ENCODE assay signal across 9 mouse cellular contexts in genomic region chr11:94997596-94997995, GRCm38 (mm10). TPM values are rescaled to one million over a fixed set of nuclear protein-coding genes. Genes with fewer than 3 reads are reported as not detected.
DNase-seq lines count a peak whose midpoint lies in the region; ATAC-seq lines count a peak whose summit lies in the region.
"Had no signal": no experiment of that assay in that cellular context is flagged by ENCODE, and none has a peak within 500 bp of the region (broad histone marks: within the 10 kb centered on the region; RNA-seq: fewer than 3 reads in every experiment).

No protein-coding gene starts in this region.

- H3K9ac ChIP-seq in heart, embryonic 15.5 days = no peak overlapping the region

- no peak overlapping the region for H3K4me3 ChIP-seq in heart, embryonic 15.5 days

- H3K4me1 ChIP-seq in heart, embryonic 15.5 days (replicated peaks) = peaks cover 73% of the 10 kb centered on the region

- 46% methylated on average over 5 of the region's 5 CpGs for WGBS in heart, embryonic 15.5 days

- DNase-seq in heart, postnatal 10 days = no peak
- peak; percentile 43 for DNase-seq in CD4-positive, CD25-positive, alpha-beta regulatory T cell, adult 2 months (ENCODE audit: low read depth, low spot score)
- DNase-seq in lung, postnatal 10 days = peak; percentile 46
- DNase-seq in ovary, postnatal 10 days (ENCODE audit: low spot score) = no peak
- DNase-seq in left cerebral cortex, adult 8-10 months (ENCODE audit: low spot score in 2 of 2) = no peak
- DNase-seq in gastrocnemius, adult 8-10 months (ENCODE audit: low spot score in 2 of 2) = no peak

- H3K9me3 ChIP-seq in heart, embryonic 15.5 days (replicated peaks) = no peaks in the 10 kb centered on the region

- H3K27ac ChIP-seq in heart, embryonic 15.5 days = 0 out of 2 replicates have a peak overlapping the region, but pooled peaks have one; percentile 7

- H3K4me2 ChIP-seq in heart, embryonic 15.5 days = no peak overlapping the region

- ATAC-seq in heart, embryonic 15.5 days (replicated peaks; ENCODE audit: insufficient number of reproducible peaks, insufficient read depth, low FRiP score, low read depth) = no peak
- peak; percentile 58 for ATAC-seq in erythroblast, adult 5-6 weeks (replicated peaks; ENCODE audit: low FRiP score, poor library complexity, severe bottlenecking)
- ATAC-seq: Patski had no signal

- intact Hi-C loops in heart, postnatal 10 days (cut with DNase I) = no loop called here

- peaks cover 55% of the 10 kb centered on the region for H3K36me3 ChIP-seq in heart, embryonic 15.5 days

- no peaks in the 10 kb centered on the region for H3K27me3 ChIP-seq in heart, embryonic 15.5 days
- H3K27me3 ChIP-seq: Patski had no signal

RNA-seq across cellular contexts. Expression of gene Ppp1r9b, which starts 6.8 kb away (rescaled TPM):
- 5.0 and 6.6 TPM in 2 replicates for polyA plus RNA-seq in heart, embryonic 15.5 days (2015; fragmentation: Nextera tagmentation; extraction: Ambion mirVana)
- total RNA-seq in heart, postnatal 10 days (2021) = 10 to 100 TPM; 51.3 to 58.5 TPM
- total RNA-seq in erythroblast, adult 5-6 weeks (2015; ENCODE audit: low replicate concordance) = 21.9 and 30.7 TPM in 2 replicates
- total RNA-seq in erythroblast, adult 5-6 weeks (2017; ENCODE audit: low replicate concordance) = 41.1 and 45.2 TPM in 2 replicates
- total RNA-seq in left cerebral cortex, adult 8-10 months (2022) = 100 to 1,000 TPM; 708 to 774 (median 713) TPM
- 10 to 100 TPM; 15.8 to 23.9 (median 19.4) TPM for total RNA-seq in gastrocnemius, adult 8-10 months (2022)

RNA-seq across cellular contexts. Expression of gene Samd14, which starts 12.1 kb away (rescaled TPM):
- 8.0 and 13.2 TPM in 2 replicates for polyA plus RNA-seq in heart, embryonic 15.5 days (2015; fragmentation: Nextera tagmentation; extraction: Ambion mirVana)
- 1 to 10 TPM; 4.1 to 5.9 TPM for total RNA-seq in heart, postnatal 10 days (2021)
- 22.1 and 25.9 TPM in 2 replicates for total RNA-seq in erythroblast, adult 5-6 weeks (2015; ENCODE audit: low replicate concordance)
- total RNA-seq in erythroblast, adult 5-6 weeks (2017; ENCODE audit: low replicate concordance) = 32.0 and 47.1 TPM in 2 replicates
- total RNA-seq in left cerebral cortex, adult 8-10 months (2022) = 10 to 100 TPM; 24.4 to 28.9 (median 28.7) TPM
- total RNA-seq in gastrocnemius, adult 8-10 months (2022) = under 1 TPM; 0.24 to 0.62 (median 0.45) TPM

RNA-seq across cellular contexts. Expression of gene Sgca, which starts 21.5 kb away (rescaled TPM):
- polyA plus RNA-seq in heart, embryonic 15.5 days (2015; fragmentation: Nextera tagmentation; extraction: Ambion mirVana) = 22.1 and 24.7 TPM in 2 replicates
- 100 to 1,000 TPM; 123 to 128 TPM for total RNA-seq in heart, postnatal 10 days (2021)
- not detected in 2 replicates for total RNA-seq in erythroblast, adult 5-6 weeks (2015; ENCODE audit: low replicate concordance)
- not detected in 2 replicates for total RNA-seq in erythroblast, adult 5-6 weeks (2017; ENCODE audit: low replicate concordance)
- under 1 TPM in 3 of 4 experiments, not detected in 1; 0.23 to 0.48 (median 0.25) TPM for total RNA-seq in left cerebral cortex, adult 8-10 months (2022)
- total RNA-seq in gastrocnemius, adult 8-10 months (2022) = 100 to 1,000 TPM; 272 to 306 (median 288) TPM

RNA-seq across cellular contexts. Expression of gene Hils1, which starts 30.2 kb away (rescaled TPM):
- 0.15 and 0.22 TPM in 2 replicates for polyA plus RNA-seq in heart, embryonic 15.5 days (2015; fragmentation: Nextera tagmentation; extraction: Ambion mirVana)
- not detected for total RNA-seq in heart, postnatal 10 days (2021)
- not detected in 2 replicates for total RNA-seq in erythroblast, adult 5-6 weeks (2015; ENCODE audit: low replicate concordance)
- not detected in 2 replicates for total RNA-seq in erythroblast, adult 5-6 weeks (2017; ENCODE audit: low replicate concordance)
- not detected for total RNA-seq in left cerebral cortex, adult 8-10 months (2022)
- not detected for total RNA-seq in gastrocnemius, adult 8-10 months (2022)
- polyA plus RNA-seq: Patski had no signal

RNA-seq across cellular contexts. Expression of gene Pdk2, which starts 43.6 kb away (rescaled TPM):
- 114 and 117 TPM in 2 replicates for polyA plus RNA-seq in heart, embryonic 15.5 days (2015; fragmentation: Nextera tagmentation; extraction: Ambion mirVana)
- total RNA-seq in heart, postnatal 10 days (2021) = 100 to 1,000 TPM; 261 to 278 TPM
- total RNA-seq in erythroblast, adult 5-6 weeks (2015; ENCODE audit: low replicate concordance) = 1.3 and 7.9 TPM in 2 replicates
- total RNA-seq in erythroblast, adult 5-6 weeks (2017; ENCODE audit: low replicate concordance) = 0.60 and 5.6 TPM in 2 replicates
- 100 to 1,000 TPM; 112 to 125 (median 120) TPM for total RNA-seq in left cerebral cortex, adult 8-10 months (2022)
- 100 to 1,000 TPM; 484 to 519 (median 495) TPM for total RNA-seq in gastrocnemius, adult 8-10 months (2022)

Comparison
In these comparisons a context has a peak if more than half of its experiments do, and no peak if none do; other contexts are left out.
1. DNase-seq: peak in CD4-positive, CD25-positive, alpha-beta regulatory T cell, adult 2 months (single experiment) and lung, postnatal 10 days (single experiment); none in heart, postnatal 10 days (0 of 2), ovary, postnatal 10 days (single experiment), left cerebral cortex, adult 8-10 months (0 of 2) and gastrocnemius, adult 8-10 months (0 of 2).
2. RNA of gene Ppp1r9b, which starts 6.8 kb away (total RNA-seq): 708 to 774 TPM in left cerebral cortex, adult 8-10 months; 51.3 to 58.5 TPM in heart, postnatal 10 days, 21.9 to 45.2 TPM in erythroblast, adult 5-6 weeks and 15.8 to 23.9 TPM in gastrocnemius, adult 8-10 months; every median in the first group is over 10 times any median in the second.
3. RNA of gene Sgca, which starts 21.5 kb away (total RNA-seq): 272 to 306 TPM in gastrocnemius, adult 8-10 months and 123 to 128 TPM in heart, postnatal 10 days; 0.23 to 0.48 TPM in left cerebral cortex, adult 8-10 months and not detected in erythroblast, adult 5-6 weeks; every median in the first group is over 10 times any median in the second.